Mouse (Mus musculus) lung, postnatal 0 days (tissue): ENCODE data around the gene 3110082I17Rik.

Experiments used
- CTCF ChIP-seq: IDR thresholded peaks from 2 replicates; pipeline ENCODE4 v1.5.1; 2016; ENCODE audit warnings: antibody characterized with exemption, mild to moderate bottlenecking
- EP300 ChIP-seq: IDR thresholded peaks from 2 replicates; pipeline ENCODE4 v1.6.1; 2016; ENCODE audit warnings: antibody characterized with exemption, mild to moderate bottlenecking, control low read depth

GRCm38 (mm10) chr5:139438440-139438839 lies 21.9 kb downstream of the 3110082I17Rik start:
- TF ChIP-seq CTCF (no peak), EP300 (no peak)
